Mouse (Mus musculus): Measurements from ENCODE around the gene Pi4k2b. TPM values are rescaled to one million over a fixed set of nuclear protein-coding genes. Genes with fewer than 3 reads are reported as not detected.

The Pi4k2b gene
- total RNA-seq, 2 experiments from 2014 or later: 4.9 to 6.7 TPM

Other genes with a start within 250 kb of the Pi4k2b start
- 10 to 100 TPM; 32.3 to 33.9 TPM for gene Lgi2, start 175.1 kb upstream of the Pi4k2b start, total RNA-seq (2021)
- 10 to 100 TPM; 11.3 TPM for gene Sepsecs, start 71.9 kb upstream of the Pi4k2b start, total RNA-seq (2021)
- 10 to 100 TPM; 11.0 to 11.6 TPM for gene Zcchc4, start 33.8 kb downstream of the Pi4k2b start, total RNA-seq (2021)
- 100 to 1,000 TPM in 1 of 2 experiments, 10 to 100 TPM in 1; 91.9 to 109 TPM for gene Anapc4, start 92.4 kb downstream of the Pi4k2b start, total RNA-seq (2021)